Mouse (Mus musculus): Measurements from ENCODE around the gene Ephb4.

- TF ChIP-seq GATA1 (IDR thresholded peaks at IDR 0.05; ENCODE audit: borderline replicate concordance, low read length): no peak
- no peak for TF ChIP-seq FLI1 (IDR thresholded peaks at IDR 0.05; ENCODE audit: low read length)
Observed at GRCm38 (mm10) chr5:137347856-137348255, 2.1 kb upstream of the Ephb4 start.
